Mouse (Mus musculus) ovary, adult 18-20 months (tissue): ENCODE measurements around the gene Dchs1.
"Not testable (repeated sequence)": the region's sequence is repeated elsewhere in the genome, so short reads cannot be mapped to it uniquely, and the experiment has no call there.

Experiments used
- DNase-seq: peaks from one replicate; pipeline ENCODE4 v3.0.0; 2022; ENCODE audit warnings: low spot score, mixed read lengths

The Dchs1 gene

GRCm38 (mm10) chr7:105742539-105743215 lies 44.8 kb downstream of the Dchs1 start:
- not testable (repeated sequence) for DNase-seq

DNA sequence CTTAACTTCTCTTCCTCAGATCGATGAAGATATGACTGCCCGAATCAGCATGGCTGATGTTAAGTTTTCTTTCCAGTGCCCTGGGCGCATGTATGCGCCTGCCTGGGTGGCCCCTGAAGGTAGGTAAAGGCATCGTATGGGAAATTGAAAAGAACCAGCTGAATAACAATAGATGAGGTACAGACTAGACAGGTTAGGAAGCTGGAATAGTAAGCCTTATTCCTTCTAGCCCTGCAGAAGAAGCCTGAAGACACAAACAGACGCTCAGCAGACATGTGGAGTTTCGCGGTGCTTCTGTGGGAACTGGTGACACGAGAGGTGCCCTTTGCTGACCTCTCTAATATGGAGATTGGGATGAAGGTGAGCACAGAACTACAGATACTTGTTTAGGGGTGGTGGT lies 45.5 kb downstream of the Dchs1 start:
- DNase-seq = no peak

DNA sequence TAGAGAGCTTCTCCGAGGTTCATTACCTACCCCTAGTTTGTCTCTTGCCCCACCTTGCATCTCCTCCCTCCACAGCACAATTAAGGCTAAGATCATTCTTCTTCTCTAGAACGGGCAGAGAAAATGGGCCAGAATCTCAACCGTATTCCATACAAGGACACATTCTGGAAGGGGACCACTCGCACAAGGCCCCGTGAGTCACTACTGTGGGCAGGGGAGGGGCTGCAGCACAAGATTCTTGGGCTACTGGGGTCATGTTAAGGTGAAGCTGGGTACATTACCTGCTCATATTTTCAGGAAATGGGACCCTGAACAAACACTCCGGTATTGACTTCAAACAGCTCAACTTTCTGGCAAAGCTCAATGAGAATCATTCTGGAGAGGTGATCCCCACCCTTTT lies 46.6 kb downstream of the Dchs1 start:
- no peak for DNase-seq

GRCm38 (mm10) chr7:105740089-105740795 lies 47.2 kb downstream of the Dchs1 start:
- no peak for DNase-seq

DNA sequence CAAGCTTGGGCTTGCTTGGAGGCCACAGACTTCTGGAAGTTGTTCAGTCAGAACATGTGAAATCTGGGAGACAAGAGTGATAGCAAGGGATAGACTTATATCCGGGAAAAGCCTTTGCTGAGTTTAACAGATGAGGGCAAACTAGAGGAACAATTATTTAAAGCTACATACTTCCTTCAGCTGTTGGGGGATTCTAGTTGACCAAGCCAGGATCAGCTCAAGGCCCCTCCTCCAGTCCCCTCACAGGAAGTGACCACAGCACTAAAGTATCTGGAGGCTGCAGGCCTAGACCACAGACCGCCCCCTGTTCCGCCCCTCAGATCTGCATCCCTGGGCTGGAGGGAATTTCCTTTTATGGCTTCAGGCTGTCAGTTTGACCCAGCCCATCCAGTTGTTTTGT lies 48.5 kb downstream of the Dchs1 start:
- peak; percentile 48 for DNase-seq

- DNase-seq = no peak
Measured at GRCm38 (mm10) chr7:105738286-105738685, 49.2 kb downstream of the Dchs1 start.

DNA sequence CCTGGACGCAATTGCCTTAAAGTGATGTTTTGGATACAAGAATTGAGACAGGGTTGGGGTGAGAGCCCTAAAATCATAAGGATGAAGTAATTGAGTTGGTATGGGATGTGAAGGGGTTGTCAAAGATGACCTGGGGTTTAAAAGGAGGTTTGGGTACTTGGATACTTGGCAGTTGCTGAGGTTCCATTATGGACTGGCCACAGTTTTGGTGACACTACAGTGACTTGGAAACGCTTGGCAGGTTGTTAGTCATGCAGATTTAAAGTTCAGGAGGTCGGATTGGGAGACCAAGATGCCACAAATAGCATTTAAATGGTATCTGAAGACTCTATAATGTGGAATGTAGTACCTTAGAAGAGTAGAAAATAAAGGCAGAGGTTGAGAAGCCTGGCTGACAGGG lies 49.8 kb downstream of the Dchs1 start:
- DNase-seq = no peak

DNA sequence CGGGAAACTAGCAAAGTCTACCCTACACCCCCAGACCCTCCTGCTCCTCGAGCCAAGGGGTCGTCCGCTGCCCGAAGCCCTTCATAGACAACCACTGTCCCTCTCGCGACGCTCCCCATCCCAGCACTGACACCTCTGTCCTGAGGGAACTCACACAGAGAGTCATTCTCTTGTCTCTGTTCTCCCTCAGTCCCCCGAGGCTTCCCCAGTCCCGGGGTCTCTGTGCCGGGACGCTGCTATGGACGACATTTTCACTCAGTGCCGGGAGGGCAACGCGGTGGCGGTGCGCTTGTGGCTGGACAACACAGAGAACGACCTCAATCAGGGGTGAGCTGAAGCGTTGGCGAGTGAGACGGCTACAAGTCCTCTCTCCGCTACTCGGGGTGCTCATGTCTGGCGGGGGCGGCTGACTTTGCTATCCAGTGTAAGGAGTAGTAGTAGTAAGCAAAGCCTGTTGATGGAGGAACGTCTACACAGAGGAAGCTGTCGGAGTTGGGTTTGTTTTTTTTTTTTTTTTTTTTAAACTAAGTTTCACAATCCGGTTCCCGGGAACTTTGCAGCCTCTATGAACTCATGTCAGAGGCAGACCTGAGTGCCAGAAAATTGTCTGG lies 50.4 kb downstream of the Dchs1 start, which contains the start of gene Rrp8:
Gene Rrp8, minus strand, starts transcription at position 475 of the 611 bp plus-strand sequence.
- no peak for DNase-seq

GRCm38 (mm10) chr7:105736264-105736901 lies 51.1 kb downstream of the Dchs1 start, which contains the start of gene Ilk:
Ilk (plus strand) TSS chr7:105736592.
- DNase-seq = peak; percentile 90

GRCm38 (mm10) chr7:105735464-105735863 lies 52.0 kb downstream of the Dchs1 start:
- not testable (repeated sequence) for DNase-seq

DNA sequence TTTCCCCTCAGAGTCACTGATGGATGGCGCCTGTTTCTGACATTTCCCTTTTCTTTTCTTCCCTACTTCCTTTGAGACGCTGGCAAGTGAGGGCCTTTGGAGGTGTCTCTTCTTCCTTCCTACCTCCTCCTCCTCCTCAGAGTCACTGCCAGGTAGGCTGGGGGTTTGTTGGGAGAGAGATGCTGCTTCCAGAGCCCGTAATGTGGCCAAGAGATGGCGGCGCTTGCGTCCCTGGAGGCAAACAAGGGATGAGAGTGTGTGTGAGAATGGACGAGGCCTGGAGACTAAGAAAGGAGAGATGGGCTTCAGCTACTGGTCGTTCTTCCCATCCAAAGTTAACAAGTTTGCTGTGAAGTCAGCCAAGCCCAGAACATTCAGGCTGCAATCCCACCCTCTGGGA lies 52.6 kb downstream of the Dchs1 start:
- DNase-seq = no peak

DNA sequence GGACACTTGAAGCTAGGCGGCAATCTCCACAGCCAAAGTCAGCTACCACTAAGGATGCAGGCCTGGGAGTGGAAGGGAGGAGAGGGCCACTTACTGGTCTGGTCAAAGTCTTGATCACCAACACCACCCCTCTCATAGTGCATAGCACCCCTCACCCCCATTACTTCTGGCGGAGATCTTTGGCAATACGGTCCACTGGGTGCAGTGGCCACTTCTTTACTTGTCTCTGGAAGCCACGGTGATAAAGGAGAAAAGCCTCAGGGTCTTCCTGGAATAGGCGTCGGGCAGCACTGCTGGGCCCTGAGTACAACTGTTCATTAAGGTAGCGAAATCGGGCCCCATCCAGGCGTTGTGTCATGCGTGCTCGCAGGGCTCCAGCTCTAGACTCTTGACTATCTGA lies 53.6 kb downstream of the Dchs1 start:
- no peak for DNase-seq

DNA sequence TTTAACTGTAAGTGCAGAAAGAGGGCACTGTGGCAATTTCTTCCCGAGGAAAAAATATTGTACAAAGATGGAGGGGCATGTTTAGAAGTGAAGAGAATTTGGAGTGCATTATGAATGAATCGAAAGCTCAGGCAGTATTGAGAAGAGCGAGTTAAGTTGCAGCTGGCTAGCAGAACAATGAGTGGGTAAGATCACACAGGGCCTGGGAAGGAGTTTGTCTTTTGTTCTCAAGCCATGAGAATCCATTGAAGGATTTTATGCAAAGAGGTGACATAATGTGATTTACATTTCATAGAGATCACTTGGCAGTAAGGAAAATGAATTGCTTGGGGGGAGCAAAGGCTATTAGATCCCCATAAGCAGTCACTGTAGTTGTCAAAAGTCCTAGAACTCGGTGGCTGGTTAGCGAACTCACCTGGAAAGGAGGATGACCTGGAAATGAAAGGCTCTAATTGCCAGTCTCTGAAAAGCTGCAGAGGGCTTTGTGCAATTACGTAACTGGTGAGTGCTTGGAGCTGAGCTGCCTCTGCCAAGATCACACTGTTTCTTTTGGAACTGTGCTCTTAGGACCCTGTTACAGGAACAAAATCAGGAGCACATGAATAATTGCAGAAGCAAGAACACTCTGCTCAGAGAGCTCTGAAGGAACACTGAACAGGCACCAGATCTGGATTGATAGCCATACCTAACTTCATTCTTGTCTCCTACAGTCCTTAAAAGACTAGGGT lies 58.6 kb downstream of the Dchs1 start:
- DNase-seq = no peak

DNA sequence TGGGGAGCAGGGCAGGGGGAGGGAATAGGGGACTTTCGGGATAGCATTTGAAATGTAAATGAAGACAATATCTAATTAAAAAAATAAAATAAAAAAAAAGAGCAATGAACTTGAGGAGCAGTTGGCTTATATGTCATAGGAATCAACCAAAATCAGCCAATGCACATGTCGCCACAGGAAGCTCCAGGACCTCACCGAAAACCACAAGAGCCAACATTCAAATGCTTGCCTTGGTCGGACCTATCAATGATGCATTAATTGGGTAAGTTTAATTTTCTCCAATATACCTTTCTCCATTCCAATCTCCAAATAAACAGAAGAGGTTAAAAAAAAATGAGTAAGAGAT lies 60.5 kb downstream of the Dchs1 start:
- DNase-seq = no peak

GRCm38 (mm10) chr7:105726144-105726979 lies 61.1 kb downstream of the Dchs1 start:
- no peak for DNase-seq

DNA sequence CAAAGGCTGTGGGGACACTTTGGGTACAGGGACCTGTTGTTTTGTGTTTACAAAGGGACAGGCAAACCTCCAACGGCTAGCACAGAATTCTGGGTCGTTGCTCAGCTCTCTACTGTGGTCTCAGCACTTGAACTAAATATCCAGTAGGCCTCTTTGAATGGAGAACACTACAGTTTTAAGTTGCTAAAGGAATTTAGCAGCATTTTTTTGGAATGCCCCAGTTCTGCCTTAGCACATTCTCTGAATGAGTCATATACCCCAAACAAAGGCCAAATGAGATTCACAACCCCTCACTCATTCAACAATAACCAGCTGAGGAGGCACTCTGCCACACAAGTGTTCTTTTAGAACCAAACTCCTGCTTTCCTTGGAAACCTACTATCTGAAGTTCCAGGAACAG lies 65.5 kb downstream of the Dchs1 start:
- DNase-seq = no peak

DNA sequence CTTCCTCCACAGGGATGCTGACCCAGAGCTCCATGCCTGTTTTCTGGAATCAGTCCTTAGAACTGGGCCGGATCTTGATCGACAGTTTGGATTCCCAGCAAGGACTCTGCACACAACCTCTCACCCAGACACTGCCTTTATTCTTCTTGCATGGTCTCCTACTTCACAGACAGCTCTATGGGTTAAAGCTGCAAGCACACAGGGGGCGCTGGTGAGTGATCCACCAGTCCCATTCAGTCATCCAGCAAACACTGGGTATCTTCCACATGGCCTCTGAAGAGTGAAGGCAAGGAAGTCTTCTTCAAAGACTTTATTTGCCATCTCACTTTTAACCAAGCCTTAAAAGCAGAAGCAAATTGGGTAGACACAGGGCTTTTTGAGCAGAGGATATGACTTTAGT lies 72.1 kb downstream of the Dchs1 start:
- DNase-seq = no peak

GRCm38 (mm10) chr7:105708733-105709132 lies 78.7 kb downstream of the Dchs1 start:
- DNase-seq = no peak

- DNase-seq = no peak
Measured at GRCm38 (mm10) chr7:105703816-105704215, 83.6 kb downstream of the Dchs1 start.

DNA sequence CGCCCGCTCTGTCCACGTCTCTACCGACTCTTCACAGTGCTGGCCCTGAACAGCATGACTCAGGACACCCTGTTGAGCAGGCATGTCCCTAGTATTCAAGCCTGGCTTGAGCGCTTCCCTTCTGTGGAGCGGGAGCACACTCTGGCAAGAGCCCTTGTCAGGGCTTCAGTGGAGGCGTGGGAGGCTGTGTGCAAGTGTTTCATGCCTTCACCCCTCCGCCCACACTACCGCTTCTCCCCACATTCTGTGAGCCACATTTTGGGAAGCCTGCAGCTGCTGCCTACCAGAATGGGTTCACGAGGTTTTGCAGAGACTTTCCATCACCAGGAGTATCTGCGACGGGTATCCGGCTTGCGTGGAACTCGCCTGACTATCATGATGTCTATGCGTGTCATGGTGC lies 84.3 kb downstream of the Dchs1 start:
- no peak for DNase-seq
